In the genomic region with DNA sequence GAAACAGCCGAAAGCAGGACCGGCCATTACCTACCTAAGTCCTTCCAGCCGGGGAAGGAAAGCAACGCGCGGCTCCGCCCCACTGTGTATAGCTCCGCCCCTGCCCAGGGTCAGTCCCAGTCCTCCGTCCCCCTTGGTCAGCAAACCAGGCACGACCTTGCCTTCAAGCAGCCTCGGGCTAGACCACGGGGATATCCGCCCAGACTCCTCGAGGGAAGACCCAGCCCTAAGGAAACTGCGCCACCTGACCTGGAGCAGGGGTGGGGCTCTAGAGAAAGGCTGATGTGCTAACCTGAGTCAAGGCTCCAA, we compare ENCODE assay signal across 7 mouse cellular contexts. TPM values are rescaled to one million over a fixed set of nuclear protein-coding genes. Genes with fewer than 3 reads are reported as not detected.
DNase-seq lines count a peak whose midpoint lies in the region; ATAC-seq and TF ChIP-seq lines count a peak whose summit lies in the region.

No protein-coding gene starts in this region.

- H3K27ac ChIP-seq in forebrain, embryonic 10.5 days = peak overlapping the region; percentile 85
- peak overlapping the region; percentile 82 for H3K27ac ChIP-seq in limb, embryonic 10.5 days

- no peak for DNase-seq in G1E (ENCODE audit: low spot score)
- DNase-seq in adrenal gland, postnatal 36 days = peak; percentile 75 to 84
- DNase-seq in forebrain, embryonic 10.5 days (ENCODE audit: extremely low spot score, low spot score) = peak; percentile 69
- DNase-seq in heart, postnatal 36 days = peak; percentile 60
- peak; percentile 77 for DNase-seq in limb, embryonic 10.5 days (ENCODE audit: low spot score)
- DNase-seq in urinary bladder, postnatal 14 days (ENCODE audit: low spot score) = peak; percentile 69

- no peak for TF ChIP-seq CTCF in G1E (IDR thresholded peaks at IDR 0.05; ENCODE audit: low read depth, low read length)

- WGBS in forebrain, embryonic 10.5 days = under 1% methylated on average over 15 of the region's 15 CpGs
- WGBS in limb, embryonic 10.5 days = under 1% methylated on average over 15 of the region's 15 CpGs

- peaks cover 40% of the 10 kb centered on the region for H3K27me3 ChIP-seq in G1E (ENCODE audit: insufficient read depth, low read length)
- H3K27me3 ChIP-seq in forebrain, embryonic 10.5 days (ENCODE audit: poor library complexity, severe bottlenecking) = no peaks in the 10 kb centered on the region
- H3K27me3 ChIP-seq in limb, embryonic 10.5 days (ENCODE audit: low read depth, poor library complexity, severe bottlenecking) = no peaks in the 10 kb centered on the region

- H3K4me1 ChIP-seq in G1E (ENCODE audit: insufficient read depth, low read depth, low read length) = peaks cover 38% of the 10 kb centered on the region
- H3K4me1 ChIP-seq in forebrain, embryonic 10.5 days = peaks cover 100% of the 10 kb centered on the region
- H3K4me1 ChIP-seq in limb, embryonic 10.5 days = peaks cover 99% of the 10 kb centered on the region

- H3K9me3 ChIP-seq in G1E (replicated peaks) = no peaks in the 10 kb centered on the region
- no peaks in the 10 kb centered on the region for H3K9me3 ChIP-seq in forebrain, embryonic 10.5 days
- no peaks in the 10 kb centered on the region for H3K9me3 ChIP-seq in limb, embryonic 10.5 days (replicated peaks)

- no peaks in the 10 kb centered on the region for H3K36me3 ChIP-seq in G1E (replicated peaks)
- peaks cover 52% of the 10 kb centered on the region for H3K36me3 ChIP-seq in forebrain, embryonic 10.5 days (replicated peaks)
- peaks cover 37% of the 10 kb centered on the region for H3K36me3 ChIP-seq in limb, embryonic 10.5 days

- ATAC-seq in G1E (ENCODE audit: extremely low read depth, insufficient number of reproducible peaks, low FRiP score, poor library complexity, severe bottlenecking) = no peak
- ATAC-seq in megakaryocyte progenitor cell, adult 5-6 weeks (replicated peaks; ENCODE audit: poor library complexity) = 0 out of 2 replicates have a peak, but pooled peaks have one; percentile 10

- peak overlapping the region; percentile 44; the same call in 1 of the 2 replicates for H3K4me3 ChIP-seq in G1E (ENCODE audit: low read depth, low read length)
- peak overlapping the region; percentile 67 for H3K4me3 ChIP-seq in forebrain, embryonic 10.5 days
- peak overlapping the region; percentile 67 for H3K4me3 ChIP-seq in limb, embryonic 10.5 days

- intact Hi-C loops in heart, postnatal 36 days (cut with DNase I) = no loop called here

RNA-seq across cellular contexts. Expression of gene Plxnb2, which starts 6.7 kb away (rescaled TPM):
- total RNA-seq in G1E (2014; fragmentation: Nextera tagmentation) = 9.9 and 10.6 TPM in 2 replicates
- total RNA-seq in G1E (2017) = 1.8 and 3.1 TPM in 2 replicates
- 15.5 and 17.6 TPM in 2 replicates for polyA plus RNA-seq in G1E (2012)
- 100 to 1,000 TPM; 110 to 130 TPM for total RNA-seq in adrenal gland, postnatal 36 days (2021)
- 144 and 155 TPM in 2 replicates for polyA plus RNA-seq in forebrain, embryonic 10.5 days (2016; fragmentation: Nextera tagmentation; extraction: Ambion mirVana)
- total RNA-seq in heart, postnatal 36 days (2021) = 100 to 1,000 TPM in 1 of 2 experiments, 10 to 100 TPM in 1; 92.4 to 100 TPM
- 147 and 162 TPM in 2 replicates for polyA plus RNA-seq in limb, embryonic 10.5 days (2016; fragmentation: Nextera tagmentation; extraction: Ambion mirVana)
- 12.1 and 12.6 TPM in 2 replicates for total RNA-seq in megakaryocyte progenitor cell, adult 5-6 weeks (2015)
- 9.3 and 14.5 TPM in 2 replicates for total RNA-seq in megakaryocyte progenitor cell, adult 5-6 weeks (2017)

RNA-seq across cellular contexts. Expression of gene Dennd6b, which starts 22.4 kb away (rescaled TPM):
- total RNA-seq in G1E (2014; fragmentation: Nextera tagmentation) (3.5 and 4.0 TPM in 2 replicates), G1E (2017) (1.8 and 2.3 TPM in 2 replicates)
- 7.3 and 7.6 TPM in 2 replicates for polyA plus RNA-seq in G1E (2012)
- total RNA-seq in adrenal gland, postnatal 36 days (2021) = 1 to 10 TPM; 4.9 to 5.2 TPM
- 26.4 and 27.7 TPM in 2 replicates for polyA plus RNA-seq in forebrain, embryonic 10.5 days (2016; fragmentation: Nextera tagmentation; extraction: Ambion mirVana)
- total RNA-seq in heart, postnatal 36 days (2021) = 10 to 100 TPM in 1 of 2 experiments, 1 to 10 TPM in 1; 8.9 to 10.5 TPM
- polyA plus RNA-seq in limb, embryonic 10.5 days (2016; fragmentation: Nextera tagmentation; extraction: Ambion mirVana) = 21.2 and 27.5 TPM in 2 replicates
- total RNA-seq in megakaryocyte progenitor cell, adult 5-6 weeks (2015) = 1.6 and 2.4 TPM in 2 replicates
- 1.3 and 2.5 TPM in 2 replicates for total RNA-seq in megakaryocyte progenitor cell, adult 5-6 weeks (2017)

RNA-seq across cellular contexts. Expression of gene Mapk11, which starts 24.4 kb away (rescaled TPM):
- total RNA-seq in G1E (2014; fragmentation: Nextera tagmentation) (not detected in 2 replicates), G1E (2017) (0.38 and 0.46 TPM in 2 replicates)
- 0.07 TPM in 1 of 2 replicates, not detected in the other for polyA plus RNA-seq in G1E (2012)
- total RNA-seq in adrenal gland, postnatal 36 days (2021) = 1 to 10 TPM; 2.5 to 3.7 TPM
- polyA plus RNA-seq in forebrain, embryonic 10.5 days (2016; fragmentation: Nextera tagmentation; extraction: Ambion mirVana) = 35.7 and 36.3 TPM in 2 replicates
- total RNA-seq in heart, postnatal 36 days (2021) = 1 to 10 TPM; 1.7 to 2.0 TPM
- polyA plus RNA-seq in limb, embryonic 10.5 days (2016; fragmentation: Nextera tagmentation; extraction: Ambion mirVana) = 20.3 and 21.8 TPM in 2 replicates
- total RNA-seq in megakaryocyte progenitor cell, adult 5-6 weeks (2015) = not detected in 2 replicates
- total RNA-seq in megakaryocyte progenitor cell, adult 5-6 weeks (2017) = 0.10 TPM in 1 of 2 replicates, not detected in the other

RNA-seq across cellular contexts. Expression of gene Mapk12, which starts 33.4 kb away (rescaled TPM):
- total RNA-seq in G1E (2014; fragmentation: Nextera tagmentation) = not detected in 2 replicates
- 0.16 TPM in 1 of 2 replicates, not detected in the other for total RNA-seq in G1E (2017)
- polyA plus RNA-seq in G1E (2012) = not detected in 2 replicates
- total RNA-seq in adrenal gland, postnatal 36 days (2021) = 10 to 100 TPM in 1 of 2 experiments, 1 to 10 TPM in 1; 8.8 to 10.6 TPM
- 34.9 and 38.4 TPM in 2 replicates for polyA plus RNA-seq in forebrain, embryonic 10.5 days (2016; fragmentation: Nextera tagmentation; extraction: Ambion mirVana)
- total RNA-seq in heart, postnatal 36 days (2021) = 10 to 100 TPM; 21.5 to 23.7 TPM
- 21.5 and 26.4 TPM in 2 replicates for polyA plus RNA-seq in limb, embryonic 10.5 days (2016; fragmentation: Nextera tagmentation; extraction: Ambion mirVana)
- total RNA-seq in megakaryocyte progenitor cell, adult 5-6 weeks (2015) = 0.49 TPM in 1 of 2 replicates, not detected in the other
- total RNA-seq in megakaryocyte progenitor cell, adult 5-6 weeks (2017) = 0.04 and 0.47 TPM in 2 replicates

RNA-seq across cellular contexts. Expression of gene Ppp6r2, which starts 37.5 kb away (rescaled TPM):
- total RNA-seq in G1E (2014; fragmentation: Nextera tagmentation) (47.6 and 65.5 TPM in 2 replicates), G1E (2017) (34.9 and 104 TPM in 2 replicates)
- 105 and 107 TPM in 2 replicates for polyA plus RNA-seq in G1E (2012)
- total RNA-seq in adrenal gland, postnatal 36 days (2021) = 10 to 100 TPM; 39.6 to 49.0 TPM
- 24.2 and 28.8 TPM in 2 replicates for polyA plus RNA-seq in forebrain, embryonic 10.5 days (2016; fragmentation: Nextera tagmentation; extraction: Ambion mirVana)
- 10 to 100 TPM; 70.5 to 72.5 TPM for total RNA-seq in heart, postnatal 36 days (2021)
- polyA plus RNA-seq in limb, embryonic 10.5 days (2016; fragmentation: Nextera tagmentation; extraction: Ambion mirVana) = 15.4 and 21.2 TPM in 2 replicates
- total RNA-seq in megakaryocyte progenitor cell, adult 5-6 weeks (2015) = 8.5 and 11.8 TPM in 2 replicates
- 9.8 and 11.2 TPM in 2 replicates for total RNA-seq in megakaryocyte progenitor cell, adult 5-6 weeks (2017)

Comparison
In these comparisons a context has a peak if more than half of its experiments do, and no peak if none do; other contexts are left out.
1. RNA of gene Plxnb2, which starts 6.7 kb away (total RNA-seq): 110 to 130 TPM in adrenal gland, postnatal 36 days and 92.4 to 100 TPM in heart, postnatal 36 days; 9.3 to 14.5 TPM in megakaryocyte progenitor cell, adult 5-6 weeks and 1.8 to 10.6 TPM in G1E; every median in the first group is over 4 times any median in the second.
2. Peak in every context shown above with its lines, with median percentiles within 50 percentile points of each other: H3K4me3 ChIP-seq.